Mouse (Mus musculus) hindlimb bud, embryonic 11.5 days (tissue): ENCODE results near the gene S100pbp.

Experiments
- DNase-seq: peaks from one replicate; pipeline ENCODE4 v3.0.0-alpha.2; 2012; ENCODE audit warnings: low read depth, low spot score; ENCODE audit errors: extremely low spot score

Gene S100pbp

DNA sequence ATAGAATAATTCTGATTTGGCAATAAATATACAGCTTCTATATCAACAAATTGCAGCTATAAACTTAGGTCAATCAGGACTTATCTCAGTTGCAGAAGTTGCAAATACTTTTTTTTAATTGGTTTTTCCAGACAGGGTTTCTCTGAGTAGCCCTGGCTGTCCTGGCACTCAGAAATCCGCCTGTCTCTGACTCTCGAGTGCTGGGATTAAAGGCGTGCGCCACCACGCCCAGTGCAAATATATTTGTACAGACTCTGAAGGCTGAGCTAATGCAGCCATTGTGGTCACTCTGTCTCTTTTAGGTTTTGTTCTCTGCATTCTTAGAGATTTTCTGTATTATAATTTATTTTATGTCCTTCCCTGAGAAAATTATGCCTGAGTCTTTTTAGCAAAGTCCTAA lies 32.0 kb downstream of the S100pbp start:
- DNase-seq, result no peak

DNA sequence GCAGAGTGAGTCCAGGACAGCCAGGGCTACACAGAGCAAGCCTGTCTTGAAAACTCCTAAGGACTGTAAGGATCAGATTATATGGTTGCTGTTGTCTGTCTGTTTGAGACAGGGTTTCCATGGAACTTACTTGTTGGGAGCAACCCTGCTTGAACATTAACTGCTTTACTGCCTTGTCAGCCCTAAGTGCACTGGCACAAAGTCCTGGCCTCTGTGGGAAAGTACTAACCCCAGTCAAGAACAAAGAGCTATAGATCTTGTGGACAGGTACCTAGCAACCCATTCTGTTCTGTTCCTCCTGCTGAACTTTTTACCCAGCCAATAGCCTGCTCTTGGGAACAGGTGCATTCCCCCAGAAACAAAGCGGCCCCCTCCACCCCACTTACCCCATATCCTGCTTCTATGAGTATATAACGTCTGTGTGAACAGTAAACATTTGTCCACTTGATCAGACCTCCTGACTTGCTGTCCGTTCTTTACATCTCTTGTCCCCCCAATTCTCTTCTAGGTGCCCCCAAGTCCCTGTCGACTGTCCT lies 38.2 kb downstream of the S100pbp start:
- no peak for DNase-seq

DNA sequence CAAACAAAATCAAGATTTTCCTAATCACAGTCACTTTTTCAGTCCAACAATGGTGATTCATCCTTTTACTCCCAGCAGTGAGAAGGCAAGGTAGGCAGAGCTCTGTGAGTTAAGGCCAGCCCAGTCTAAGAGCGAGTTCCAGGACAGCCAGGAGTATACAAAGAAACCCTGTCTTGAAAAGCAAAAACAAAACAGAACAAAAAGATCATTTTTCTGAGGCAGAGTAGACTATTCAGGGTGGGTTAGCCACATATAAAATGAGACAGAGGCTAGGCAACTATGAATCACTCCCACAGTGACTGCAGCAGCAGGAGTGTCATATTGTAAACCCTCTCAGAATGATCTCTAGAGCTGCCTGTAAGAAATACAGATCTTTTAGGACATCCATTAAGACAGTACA lies 40.2 kb downstream of the S100pbp start:
- DNase-seq, result no peak

DNA sequence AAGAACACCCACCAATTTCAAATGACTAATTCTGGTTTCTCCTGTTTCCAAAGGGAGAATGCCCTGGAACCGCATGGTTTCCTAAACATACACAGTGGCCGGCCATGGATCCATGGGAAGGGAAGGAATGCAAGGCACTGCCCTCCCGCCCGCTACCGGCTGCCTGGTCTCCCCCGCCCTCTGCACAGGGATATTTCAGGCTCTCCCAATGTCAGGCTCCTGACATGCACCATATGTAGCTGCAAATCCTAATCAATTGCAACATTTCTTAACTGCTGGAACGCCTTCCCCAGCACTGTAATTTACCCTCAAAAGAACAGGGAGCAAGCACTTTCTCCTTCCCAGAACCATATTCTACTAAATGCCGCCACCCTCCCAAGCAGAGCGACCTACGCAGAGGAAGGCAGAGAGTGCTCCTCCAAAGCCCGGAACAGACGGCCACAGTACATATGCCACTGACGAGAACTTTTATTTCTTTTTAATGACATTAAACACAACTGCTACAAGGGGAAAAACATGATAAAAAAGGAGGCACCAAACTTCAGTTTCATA lies 41.9 kb downstream of the S100pbp start:
- no peak for DNase-seq

DNA sequence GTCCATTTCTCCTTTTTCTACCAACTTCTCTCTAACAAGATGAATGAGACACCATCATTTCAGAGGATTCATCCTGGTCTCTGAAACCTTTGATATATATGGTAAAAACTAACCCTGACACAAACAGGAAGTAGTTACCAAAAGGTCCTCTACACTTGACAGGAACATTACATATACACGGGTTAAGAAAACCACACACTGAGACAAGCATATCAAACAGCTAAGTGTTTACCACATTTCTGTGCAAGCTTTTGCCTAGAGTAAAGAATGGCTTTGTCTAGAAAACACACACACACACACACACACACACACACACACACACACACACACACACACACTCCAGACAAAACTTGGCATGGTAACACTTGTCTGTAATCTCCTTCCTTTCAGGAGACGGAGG lies 43.1 kb downstream of the S100pbp start:
- DNase-seq, result no peak

DNA sequence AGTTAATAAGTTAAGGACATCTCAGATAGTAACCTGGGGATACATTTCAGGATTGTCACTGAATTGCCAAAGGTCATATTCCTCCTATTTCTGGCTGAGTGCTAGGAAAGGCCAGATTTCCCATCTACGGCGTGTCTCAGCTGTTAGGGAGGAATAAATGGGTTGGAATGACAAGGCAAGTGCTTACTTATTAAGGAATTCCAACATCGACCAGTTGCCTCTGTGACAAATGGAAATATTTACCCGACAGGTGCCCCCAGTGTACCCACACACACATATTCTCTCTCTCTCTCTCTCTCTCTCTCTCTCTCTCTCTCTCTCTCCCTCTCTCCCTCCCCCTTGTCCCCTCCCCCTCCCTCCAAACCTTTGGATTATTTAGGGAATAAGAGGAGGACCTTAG lies 43.6 kb downstream of the S100pbp start:
- DNase-seq, result no peak

DNA sequence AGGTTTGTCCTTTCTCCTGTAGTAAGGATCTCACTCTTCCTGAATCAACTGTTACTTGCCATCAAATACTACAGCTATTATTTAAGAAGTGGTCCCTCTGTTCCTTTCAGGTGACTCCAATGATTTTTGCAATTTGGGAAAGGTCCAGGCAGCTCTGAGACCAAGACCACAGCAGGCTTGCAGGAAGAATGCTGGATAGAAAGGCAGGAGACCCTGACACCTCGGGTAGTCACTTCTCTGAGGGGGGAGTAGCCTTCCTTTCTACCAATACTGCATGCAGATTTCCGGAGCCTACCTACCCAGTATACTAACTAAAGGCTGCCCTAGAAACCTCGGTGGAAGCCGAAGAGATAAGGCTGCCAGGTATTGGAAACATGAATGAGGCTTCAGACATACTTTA lies 44.1 kb downstream of the S100pbp start:
- DNase-seq, result no peak

DNA sequence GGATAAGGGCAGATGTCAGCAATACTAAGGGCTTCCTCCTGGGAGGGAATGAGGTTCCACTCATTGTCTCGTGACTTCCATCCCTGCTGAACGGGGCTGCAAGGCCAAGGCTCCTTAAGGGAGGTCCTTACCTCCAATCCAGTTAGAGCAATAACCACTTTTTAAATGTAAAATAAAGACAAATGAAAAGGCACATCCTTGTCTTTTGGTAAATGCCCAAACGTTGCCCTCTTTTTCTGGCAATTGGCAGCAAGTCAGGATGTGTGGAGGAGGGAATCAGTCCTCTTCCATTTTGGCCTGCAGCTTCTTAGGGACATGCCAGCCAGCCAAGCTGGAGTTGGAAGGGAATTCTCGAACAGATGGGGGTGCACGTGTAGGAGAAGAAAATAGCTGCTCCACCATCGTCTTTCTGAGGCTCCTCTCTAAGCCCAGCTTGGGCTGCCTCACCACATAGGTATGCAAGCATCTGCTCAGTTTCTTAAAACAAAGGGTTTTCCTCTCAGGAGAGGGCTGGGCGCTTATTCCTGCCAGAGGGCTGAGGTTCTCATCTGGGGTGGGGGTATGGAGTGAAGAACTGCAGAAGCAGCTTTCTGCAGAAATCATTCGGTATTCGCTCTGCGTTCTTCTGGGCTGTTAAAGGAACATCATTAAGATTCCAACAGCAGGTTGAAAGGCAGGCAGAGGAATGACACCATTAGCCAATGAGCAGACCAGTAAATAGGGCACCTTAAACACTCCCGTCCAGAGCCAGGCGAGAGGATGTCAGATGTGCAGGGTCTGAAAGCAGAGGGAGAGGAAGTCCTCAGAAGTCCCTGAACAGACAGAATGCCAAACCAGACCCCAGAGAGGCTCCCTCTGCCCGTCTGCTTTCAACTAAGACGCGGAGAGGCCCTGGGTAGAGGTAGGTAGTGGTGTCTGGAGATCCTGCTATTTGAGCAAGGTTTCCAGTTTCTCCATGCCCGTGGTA lies 44.8 kb downstream of the S100pbp start:
- no peak for DNase-seq

DNA sequence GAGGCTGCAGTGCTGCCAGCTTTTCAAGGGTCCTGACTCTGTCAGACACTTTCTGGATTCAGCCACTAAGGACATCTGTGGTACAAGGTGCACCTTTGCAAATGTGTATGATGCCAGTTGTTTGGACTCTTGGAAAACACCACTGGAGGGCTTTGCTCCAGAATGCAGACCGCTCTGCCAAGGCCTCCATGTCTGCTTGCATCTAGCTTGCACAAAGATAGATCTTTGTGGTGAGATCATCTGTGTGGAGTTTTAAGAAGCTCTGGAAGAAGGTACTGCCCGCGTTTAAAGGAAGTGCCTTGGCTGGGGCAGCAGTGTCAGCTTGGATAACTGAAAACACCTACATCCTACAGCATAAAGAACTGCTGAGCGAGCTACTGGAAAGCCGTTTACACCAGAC lies 46.0 kb downstream of the S100pbp start:
- DNase-seq, result no peak

DNA sequence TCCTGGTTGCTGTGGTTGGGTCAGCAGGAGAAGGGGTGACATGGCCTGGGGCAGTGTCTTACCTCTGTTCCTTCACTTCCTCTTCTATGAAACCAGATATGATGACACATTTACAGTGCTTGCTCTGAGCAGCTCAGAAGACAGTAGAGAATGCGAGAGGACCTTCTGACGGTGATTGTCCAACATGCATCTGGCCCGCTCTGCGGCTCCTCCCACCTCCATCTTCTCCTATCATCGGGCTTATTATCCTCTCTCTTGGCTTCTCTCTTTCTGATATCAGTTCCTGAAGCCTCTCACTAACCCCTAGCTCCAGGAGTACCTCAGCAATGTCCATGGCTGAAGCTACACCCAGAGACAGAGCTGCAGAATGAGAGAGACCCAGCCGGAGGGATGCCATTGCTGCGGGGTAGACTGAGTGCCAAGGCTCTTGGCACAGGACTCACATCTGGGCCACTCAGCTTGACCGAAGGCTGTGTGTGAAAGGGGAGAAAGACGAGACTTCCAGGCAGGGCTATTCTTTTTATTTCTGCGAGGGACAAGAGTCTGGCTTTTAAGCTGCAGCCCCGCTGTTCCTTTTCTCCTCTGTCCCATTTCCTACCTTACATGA lies 47.0 kb downstream of the S100pbp start:
- no peak for DNase-seq

DNA sequence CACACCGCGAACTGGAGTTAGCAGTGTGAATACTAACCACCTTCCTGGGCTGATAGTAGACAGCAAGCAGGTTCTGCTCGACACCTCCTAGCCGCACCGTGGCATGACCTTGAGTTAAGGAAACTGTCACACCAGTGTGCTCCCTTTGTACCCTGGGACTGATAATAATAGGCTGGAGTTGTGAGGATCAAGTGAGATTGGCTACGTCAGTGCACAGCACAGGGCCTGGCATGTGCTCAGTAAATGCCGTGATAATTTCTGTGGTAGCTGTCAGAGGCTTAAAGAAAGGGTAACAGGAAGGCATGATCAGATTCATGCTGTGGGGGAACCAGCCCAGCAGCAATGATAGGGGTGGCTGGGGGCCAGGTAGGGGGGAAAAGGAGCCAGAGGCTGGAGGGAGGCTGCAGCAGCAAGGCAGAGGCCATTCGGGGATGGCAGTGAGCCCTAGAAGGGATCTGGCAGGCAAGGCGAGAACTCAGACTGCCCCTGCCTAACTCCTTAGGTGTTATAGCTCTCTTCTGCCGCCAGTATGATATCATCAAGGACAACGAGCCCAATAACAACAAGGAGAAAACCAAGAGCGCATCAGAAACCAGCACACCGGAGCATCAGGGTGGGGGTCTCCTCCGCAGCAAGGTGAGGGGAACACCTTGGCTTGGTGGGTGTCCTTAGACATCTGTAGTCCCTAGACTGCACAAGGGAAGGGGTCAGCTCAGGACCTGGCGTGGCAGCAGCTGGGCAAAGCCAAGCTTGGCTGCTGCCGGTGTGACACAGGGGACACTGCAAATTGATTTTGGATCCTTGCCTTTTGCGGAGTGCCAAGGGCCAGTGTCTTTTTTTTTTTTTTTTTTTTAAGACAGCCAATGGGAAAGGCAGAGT lies 47.7 kb downstream of the S100pbp start:
- DNase-seq, result no peak

DNA sequence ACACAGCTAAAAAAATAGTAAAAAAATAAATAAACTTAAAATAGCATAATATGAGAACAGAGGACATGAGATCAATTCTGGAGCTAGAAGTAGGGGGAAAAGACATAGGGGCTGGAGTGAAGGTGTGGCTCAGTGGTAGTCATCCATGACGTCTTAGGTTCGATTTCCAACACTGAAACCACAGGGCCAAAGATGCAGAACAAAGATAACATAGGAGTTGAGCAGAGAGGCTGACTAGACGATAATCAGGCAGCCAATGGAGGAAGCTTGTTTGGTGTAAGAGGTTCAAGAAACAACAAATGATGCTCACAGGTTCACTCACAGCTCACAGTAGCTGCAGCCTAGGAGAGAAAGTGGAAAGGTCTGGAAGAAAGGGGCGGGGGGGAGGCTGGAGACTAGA lies 48.7 kb downstream of the S100pbp start:
- no peak for DNase-seq

DNA sequence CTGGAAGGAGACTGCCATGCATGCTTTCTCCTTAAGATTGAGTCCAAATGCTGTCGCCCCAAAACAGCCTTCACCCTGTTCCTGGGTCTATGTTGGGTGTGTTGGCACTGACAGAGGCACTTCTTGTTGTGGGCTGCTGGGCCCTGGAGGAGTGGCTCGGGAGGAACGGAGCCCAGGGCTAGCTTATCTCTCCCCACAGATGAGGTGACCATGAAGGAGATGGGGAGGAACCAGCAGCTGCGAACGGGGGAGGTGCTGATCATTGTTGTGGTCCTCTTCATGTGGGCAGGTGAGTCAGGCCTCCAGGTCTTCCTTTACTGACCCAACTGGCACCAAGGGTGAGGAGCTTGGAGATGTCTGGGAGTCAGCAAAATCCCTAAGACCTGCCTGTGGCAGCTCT lies 49.9 kb downstream of the S100pbp start:
- no peak for DNase-seq

DNA sequence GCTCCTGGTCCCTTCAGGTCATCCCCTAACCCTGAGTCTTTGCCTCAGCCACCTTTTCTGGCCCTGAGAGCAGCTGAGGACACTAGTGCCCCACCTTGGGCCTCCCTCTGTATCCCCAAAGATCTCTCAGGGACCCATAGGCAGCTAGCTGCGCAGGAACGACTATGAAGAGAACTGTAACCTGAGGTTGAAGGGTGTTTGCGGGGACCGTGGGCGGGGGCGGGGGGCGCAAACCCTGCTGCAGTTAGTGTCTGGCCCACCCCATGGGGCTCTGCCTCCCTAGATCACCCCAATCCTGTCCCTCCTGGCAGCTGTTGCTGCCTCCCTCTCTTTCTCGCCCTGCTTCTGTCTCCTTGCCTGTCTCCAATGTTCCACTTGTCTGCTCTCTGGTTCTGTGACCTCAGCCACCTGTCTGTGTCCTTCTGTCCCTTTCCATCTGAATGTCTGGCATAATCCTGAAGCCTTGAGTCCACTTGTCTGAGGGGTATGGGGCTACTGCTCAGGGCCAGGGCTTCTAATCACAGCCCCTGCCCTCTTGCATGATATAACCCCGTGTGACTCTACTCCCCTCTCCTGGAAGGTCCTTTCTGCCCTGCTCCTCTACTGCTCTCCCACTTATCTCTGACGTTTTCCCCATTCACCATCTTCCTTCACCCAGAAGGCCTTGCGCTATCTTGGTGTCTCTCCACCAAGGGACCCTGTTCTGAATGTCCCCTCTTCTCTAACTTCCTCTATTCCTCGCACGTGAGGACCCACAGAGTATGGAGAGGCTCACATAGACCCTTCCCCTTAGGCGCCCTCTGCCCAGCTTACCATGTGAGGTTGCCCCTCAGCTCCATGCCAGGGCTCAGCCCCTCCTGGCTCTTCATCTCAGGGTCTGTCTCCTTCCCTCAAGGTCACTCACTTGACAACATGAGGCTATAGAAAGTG lies 51.9 kb downstream of the S100pbp start:
- DNase-seq, result no peak

DNA sequence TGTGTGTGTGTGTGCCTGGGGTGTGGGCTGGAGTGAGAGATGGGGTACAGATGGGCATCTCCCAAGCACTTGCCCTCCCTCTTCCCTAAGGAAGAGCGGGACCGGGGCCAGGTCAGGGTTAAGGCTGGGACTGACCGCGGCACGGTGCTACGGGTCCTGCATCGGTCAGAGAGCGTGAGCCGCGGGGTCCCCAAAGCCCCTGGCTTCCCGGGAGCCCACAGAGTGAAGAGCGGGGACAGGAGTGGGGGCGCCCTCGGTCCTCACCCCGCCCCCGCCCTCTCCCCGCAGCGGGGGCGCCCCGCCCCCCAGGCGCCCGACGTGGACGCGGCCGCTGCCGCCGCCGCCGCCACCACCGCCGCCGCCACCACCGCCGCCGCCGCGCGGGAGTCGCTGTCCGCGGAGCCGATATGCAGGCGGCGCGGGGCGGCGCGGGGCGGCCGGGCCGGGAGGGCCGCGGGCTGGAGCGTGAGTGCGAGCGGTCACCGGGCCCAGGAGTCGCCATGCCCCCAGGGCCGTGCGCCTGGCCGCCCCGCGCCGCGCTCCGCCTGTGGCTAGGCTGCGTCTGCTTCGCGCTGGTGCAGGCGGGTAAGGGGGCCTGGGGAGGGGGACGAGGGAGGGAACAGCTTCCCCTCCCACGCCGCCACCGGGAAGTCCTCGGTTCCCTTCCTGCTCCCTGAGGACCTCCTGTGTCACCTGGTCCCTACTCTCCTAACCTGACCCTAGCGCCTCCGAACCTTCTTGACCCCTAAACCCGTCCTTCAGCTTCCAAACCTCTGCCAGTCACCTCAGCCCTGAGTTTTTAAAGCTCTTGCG lies 52.7 kb downstream of the S100pbp start, which contains the start of gene Fndc5:
Gene Fndc5, plus strand, starts transcription at position 421 of the 813 bp plus-strand sequence.
- DNase-seq, result no peak

DNA sequence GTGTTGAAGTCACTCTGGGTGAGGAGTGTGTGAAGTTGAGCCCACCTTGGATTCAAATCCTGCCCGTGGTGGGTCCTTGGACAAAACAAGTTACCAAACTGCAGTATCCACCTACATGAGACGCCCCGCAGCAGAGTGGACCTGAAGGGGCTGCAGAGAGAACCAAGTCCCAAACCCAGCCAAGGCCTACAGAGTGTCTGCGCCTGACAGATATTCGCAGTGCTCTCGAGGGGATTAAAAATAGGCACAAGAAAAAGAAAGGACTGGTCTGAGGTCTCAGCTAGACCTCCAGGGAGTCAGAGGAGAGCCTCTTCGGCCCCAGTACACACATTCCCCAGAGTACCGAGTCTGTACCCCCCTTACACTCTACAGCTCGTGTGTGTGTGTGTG lies 53.3 kb downstream of the S100pbp start:
- no peak for DNase-seq

DNA sequence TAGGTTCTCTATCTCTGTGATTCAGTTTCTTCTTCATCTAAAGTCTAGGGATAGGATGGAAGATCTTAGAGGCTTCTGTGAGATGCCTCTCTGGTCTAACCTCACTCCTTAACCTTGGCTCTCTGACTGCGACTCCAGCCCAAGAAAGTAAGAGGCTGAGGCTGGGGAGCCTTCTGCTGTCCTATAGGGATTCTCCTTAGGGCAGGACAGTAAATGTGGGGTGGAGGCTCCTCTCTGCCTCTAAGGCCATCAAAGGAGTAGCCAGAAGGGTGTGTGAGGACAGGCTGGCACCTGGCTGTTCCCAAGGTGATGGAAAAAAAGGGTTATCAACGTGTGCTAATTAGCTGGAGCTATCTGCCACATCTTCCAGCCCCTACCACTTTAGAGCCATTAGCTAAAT lies 53.9 kb downstream of the S100pbp start:
- no peak for DNase-seq

DNA sequence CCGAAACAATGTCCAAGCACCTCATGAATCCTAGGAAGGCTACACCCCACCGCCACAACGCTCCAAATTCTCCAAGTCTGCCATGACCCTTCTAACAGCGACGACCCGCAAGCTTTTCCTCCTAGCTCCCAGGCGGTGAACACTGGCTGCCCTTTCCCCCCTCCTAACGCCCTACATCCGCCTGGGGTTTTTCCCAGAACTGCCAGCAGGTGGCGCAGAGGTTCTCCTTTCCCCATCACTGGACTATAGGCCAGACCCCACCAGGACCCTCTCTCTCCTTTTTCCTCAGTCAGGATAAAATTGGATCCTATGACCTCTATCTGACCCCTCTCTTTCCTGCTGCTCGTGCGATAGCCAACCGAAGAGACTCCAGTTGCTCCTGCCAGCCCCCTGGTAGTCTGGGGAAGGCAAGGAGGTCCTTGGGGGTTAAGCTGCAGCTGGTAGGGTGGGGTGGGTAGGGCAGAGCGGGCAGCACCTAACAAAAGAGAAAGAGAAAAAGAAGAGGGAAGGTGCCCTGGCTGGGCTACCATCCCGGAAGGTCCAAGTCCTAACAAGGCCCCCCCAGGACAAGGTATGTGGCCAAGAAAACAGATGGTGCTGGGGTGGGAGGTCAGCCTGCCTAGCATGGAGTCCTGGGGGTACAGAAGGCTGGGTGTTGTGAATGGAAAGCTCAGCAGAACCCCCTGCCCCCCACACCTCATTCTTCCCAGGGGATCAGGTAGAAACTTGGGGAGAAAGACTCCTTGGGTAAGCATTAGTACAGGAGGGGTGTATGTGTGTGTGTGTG lies 54.5 kb downstream of the S100pbp start:
- DNase-seq, result peak; percentile 89
